Mouse (Mus musculus) CH12.LX (cell line): ENCODE measurements around the gene Tbc1d22b. TPM values are rescaled to one million over a fixed set of nuclear protein-coding genes. Genes with fewer than 3 reads are reported as not detected.

ENCODE experiments used
- DNase-seq: peaks from one replicate; pipeline ENCODE4 v3.0.0-alpha.2; 2013; ENCODE audit errors: extremely low read depth
- H3K27ac ChIP-seq: 2 replicates; pipeline ENCODE4 v1.5.1; 2012; ENCODE audit warnings: low read depth, mild to moderate bottlenecking, control low read depth, moderate library complexity; ENCODE audit not compliant: insufficient read depth
- H3K27me3 ChIP-seq: replicated peaks from 2 replicates; pipeline ENCODE3; 2012; ENCODE audit warnings: inconsistent platforms
- H3K36me3 ChIP-seq, 2 experiments: replicated peaks in 1 of 2; 2 replicates each; pipeline versions ENCODE3 to v1.6.1; 2012; ENCODE audit warnings: inconsistent platforms in 1 of 2, low read length in 1 of 2, mild to moderate bottlenecking in 1 of 2, mixed read lengths in 1 of 2, moderate library complexity in 1 of 2; ENCODE audit not compliant: control insufficient read depth in 1 of 2, insufficient read depth in 1 of 2
- H3K4me1 ChIP-seq, 2 experiments: 2 replicates each; pipeline ENCODE4 v1.6.1; 2012; ENCODE audit warnings: inconsistent platforms in 1 of 2, moderate library complexity in 1 of 2; ENCODE audit not compliant: insufficient read depth in 2 of 2, control insufficient read depth in 1 of 2
- H3K4me2 ChIP-seq: 2 replicates; pipeline ENCODE4 v1.6.1; 2012; ENCODE audit warnings: low read depth, mild to moderate bottlenecking, control low read depth; ENCODE audit not compliant: poor library complexity, insufficient read depth, severe bottlenecking
- H3K4me3 ChIP-seq, 3 experiments: fragments of 150-350 bp in 1 of 3; sonication (generic) in 1 of 3; replicated peaks in 1 of 3; 2 replicates each; pipeline versions ENCODE3 to v1.5.1; 2011 to 2012; ENCODE audit warnings: low read depth in 2 of 3, low read length in 2 of 3, mild to moderate bottlenecking in 2 of 3, moderate library complexity in 2 of 3, control low read depth in 1 of 3, improper control_type of control experiment in 1 of 3, inconsistent platforms in 1 of 3, mixed read lengths in 1 of 3; ENCODE audit not compliant: poor library complexity in 1 of 3
- H3K79me2 ChIP-seq: replicated peaks from 2 replicates; pipeline ENCODE4 v1.6.1; 2012; ENCODE audit warnings: mild to moderate bottlenecking, moderate library complexity; ENCODE audit not compliant: control insufficient read depth, poor library complexity, insufficient read depth, severe bottlenecking; ENCODE audit errors: extremely low read depth
- H3K9ac ChIP-seq: 2 replicates; pipeline ENCODE4 v1.6.1; 2012; ENCODE audit warnings: low read depth, mild to moderate bottlenecking, control low read depth, moderate library complexity; ENCODE audit not compliant: insufficient read depth
- H3K9me3 ChIP-seq: replicated peaks from 2 replicates; pipeline ENCODE3; 2012; ENCODE audit warnings: low read length, inconsistent platforms, mixed read lengths
- CHD2 ChIP-seq: IDR thresholded peaks from 2 replicates; pipeline ENCODE4 v1.6.1; 2011; ENCODE audit warnings: low read length, improper control_type of control experiment
- EP300 ChIP-seq: IDR thresholded peaks from 2 replicates; pipeline ENCODE4 v1.6.1; 2011; ENCODE audit warnings: low read length, improper control_type of control experiment
- ETS1 ChIP-seq: conservative IDR thresholded peaks from 2 replicates; pipeline ENCODE4 v1.6.1; 2012; ENCODE audit warnings: low read depth, mild to moderate bottlenecking, inconsistent platforms, low read length, improper control_type of control experiment, moderate library complexity
- GABPA ChIP-seq: IDR thresholded peaks from 2 replicates; pipeline ENCODE4 v1.6.1; 2012; ENCODE audit warnings: low read depth, low read length, improper control_type of control experiment, inconsistent platforms; ENCODE audit not compliant: insufficient replicate concordance
- HCFC1 ChIP-seq: IDR thresholded peaks from 2 replicates; pipeline ENCODE4 v1.6.1; 2012; ENCODE audit warnings: low read depth, mild to moderate bottlenecking, inconsistent platforms, low read length, improper control_type of control experiment
- JUN ChIP-seq: IDR thresholded peaks from 2 replicates; pipeline ENCODE4 v1.6.1; 2011; ENCODE audit warnings: low read depth, mild to moderate bottlenecking, low read length, improper control_type of control experiment, moderate library complexity; ENCODE audit not compliant: insufficient read depth
- JUND ChIP-seq: conservative IDR thresholded peaks from 2 replicates; pipeline ENCODE4 v1.6.1; 2011; ENCODE audit warnings: low read depth, low read length, improper control_type of control experiment
- MAX ChIP-seq: IDR thresholded peaks from 2 replicates; pipeline ENCODE4 v1.6.1; 2011; ENCODE audit warnings: low read length, improper control_type of control experiment
- MAZ ChIP-seq: IDR thresholded peaks from 2 replicates; pipeline ENCODE4 v1.6.1; 2012; ENCODE audit warnings: low read depth, mild to moderate bottlenecking, inconsistent platforms, low read length, improper control_type of control experiment, moderate library complexity
- MEF2A ChIP-seq: IDR thresholded peaks from 2 replicates; pipeline ENCODE4 v1.6.1; 2014; ENCODE audit warnings: low read depth, mild to moderate bottlenecking, inconsistent platforms, low read length, improper control_type of control experiment, borderline replicate concordance
- NELFE ChIP-seq: IDR thresholded peaks from 2 replicates; pipeline ENCODE4 v1.6.1; 2011; ENCODE audit warnings: low read depth, low read length, improper control_type of control experiment
- NRF1 ChIP-seq: IDR thresholded peaks from 2 replicates; pipeline ENCODE4 v1.6.1; 2014; ENCODE audit warnings: low read depth, mild to moderate bottlenecking, inconsistent platforms, low read length, improper control_type of control experiment, moderate library complexity
- PAX5 ChIP-seq: IDR thresholded peaks from 2 replicates; pipeline ENCODE4 v1.6.1; 2012; ENCODE audit warnings: low read length, inconsistent platforms, mixed read lengths
- POLR2A ChIP-seq: IDR thresholded peaks from 2 replicates; pipeline ENCODE4 v1.6.1; 2011; ENCODE audit warnings: low read depth, mild to moderate bottlenecking, improper control_type of control experiment, low read length
- RAD21 ChIP-seq: IDR thresholded peaks from 2 replicates; pipeline ENCODE4 v1.6.1; 2011; ENCODE audit warnings: low read depth, mild to moderate bottlenecking, low read length, improper control_type of control experiment, moderate library complexity
- RCOR1 ChIP-seq: conservative IDR thresholded peaks from 2 replicates; pipeline ENCODE4 v1.6.1; 2012; ENCODE audit warnings: low read depth, mild to moderate bottlenecking, inconsistent platforms, low read length, improper control_type of control experiment
- SMC3 ChIP-seq: IDR thresholded peaks from 2 replicates; pipeline ENCODE4 v1.6.1; 2011; ENCODE audit warnings: low read depth, low read length, improper control_type of control experiment
- TBP ChIP-seq: conservative IDR thresholded peaks from 2 replicates; pipeline ENCODE4 v1.6.1; 2011; ENCODE audit warnings: low read depth, low read length, improper control_type of control experiment
- TCF12 ChIP-seq: IDR thresholded peaks from 2 replicates; pipeline ENCODE4 v1.6.1; 2014; ENCODE audit warnings: low read depth, mild to moderate bottlenecking, inconsistent platforms, low read length, improper control_type of control experiment
- USF1 ChIP-seq: IDR thresholded peaks from 2 replicates; pipeline ENCODE4 v1.6.1; 2014; ENCODE audit warnings: low read depth, mild to moderate bottlenecking, inconsistent platforms, low read length, improper control_type of control experiment
- USF2 ChIP-seq: conservative IDR thresholded peaks from 2 replicates; pipeline ENCODE4 v1.6.1; 2011; ENCODE audit warnings: low read depth, low read length, improper control_type of control experiment
- ZC3H11A ChIP-seq: IDR thresholded peaks from 2 replicates; pipeline ENCODE4 v1.6.1; 2012; ENCODE audit warnings: low read depth, mild to moderate bottlenecking, inconsistent platforms, low read length, improper control_type of control experiment
- ZKSCAN1 ChIP-seq: IDR thresholded peaks from 2 replicates; pipeline ENCODE4 v1.6.1; 2012; ENCODE audit warnings: low read depth, inconsistent platforms, low read length, improper control_type of control experiment, borderline replicate concordance
- ZNF384 ChIP-seq: IDR thresholded peaks from 2 replicates; pipeline ENCODE4 v1.6.1; 2012; ENCODE audit warnings: low read depth, low read length, improper control_type of control experiment, inconsistent platforms
- dilution Hi-C: fragments of 300-500 bp; cut with MboI; formaldehyde crosslinking; loops from 2 replicates; pipeline ENCODE4 v1.14.3; 2020; ENCODE audit warnings: low sequenced_read_pairs; ENCODE audit not compliant: extremely low pct_unique_long_range_greater_than_20kb, extremely low pct_ligation_motif_present
- in situ Hi-C: fragments of 300-500 bp; cut with MboI; formaldehyde crosslinking; loops from 3 replicates; pipeline ENCODE4 v1.14.3; 2019; ENCODE audit warnings: low sequenced_read_pairs, low pct_ligation_motif_present, low pct_unique_long_range_greater_than_20kb, mixed read lengths
- polyA plus RNA-seq: library from polyadenylated mRNA; unstranded; fragments of >175 nt; gene quantifications from 2 replicates; pipeline ENCODE4 v1.2.1, GENCODE M21; 2012; ENCODE audit warnings: low read depth; ENCODE audit not compliant: insufficient read length
- total RNA-seq, 2 experiments: library from RNA; depleted of rRNA; stranded (reverse); fragments of 300-350 nt in 1 of 2; fragments of >200 nt in 1 of 2; gene quantifications; 2 replicates each; pipeline ENCODE4 v1.2.3; 2012 to 2014

Gene Tbc1d22b
- total and polyA plus RNA-seq, 3 experiments: 3.8 to 17.3 (median 6.6) TPM

- dilution Hi-C loops: no loop called here
- in situ Hi-C loops: no loop called here
- no peaks in the 10 kb centered on the region for H3K9me3 ChIP-seq
- no peak overlapping the region for H3K4me2 ChIP-seq
- H3K27me3 ChIP-seq: no peaks in the 10 kb centered on the region
- H3K4me3 ChIP-seq: no peak overlapping the region
- TF ChIP-seq NRF1: no peak
- no peak for TF ChIP-seq MAX
- TF ChIP-seq ZKSCAN1: no peak
- no peak for TF ChIP-seq USF2
- TF ChIP-seq EP300: no peak
- no peak for TF ChIP-seq MEF2A
- no peak for TF ChIP-seq ZC3H11A
- TF ChIP-seq GABPA: no peak
- TF ChIP-seq MAZ: no peak
- TF ChIP-seq RCOR1: no peak
- no peak for TF ChIP-seq JUND
- no peak for TF ChIP-seq JUN
- TF ChIP-seq PAX5: no peak
- no peak for DNase-seq
- H3K79me2 ChIP-seq: no peaks in the 10 kb centered on the region
- peaks cover 25 to 60% of the 10 kb centered on the region in 2 experiments for H3K36me3 ChIP-seq
- peaks cover 0 to 30% of the 10 kb centered on the region in 2 experiments; a peak in 2 of 4 replicates for H3K4me1 ChIP-seq
- no peak overlapping the region for H3K9ac ChIP-seq
- no peak overlapping the region for H3K27ac ChIP-seq
These were observed 35.9 kb downstream of the Tbc1d22b start for GRCm38 (mm10) chr17:29585446-29585845.

DNA sequence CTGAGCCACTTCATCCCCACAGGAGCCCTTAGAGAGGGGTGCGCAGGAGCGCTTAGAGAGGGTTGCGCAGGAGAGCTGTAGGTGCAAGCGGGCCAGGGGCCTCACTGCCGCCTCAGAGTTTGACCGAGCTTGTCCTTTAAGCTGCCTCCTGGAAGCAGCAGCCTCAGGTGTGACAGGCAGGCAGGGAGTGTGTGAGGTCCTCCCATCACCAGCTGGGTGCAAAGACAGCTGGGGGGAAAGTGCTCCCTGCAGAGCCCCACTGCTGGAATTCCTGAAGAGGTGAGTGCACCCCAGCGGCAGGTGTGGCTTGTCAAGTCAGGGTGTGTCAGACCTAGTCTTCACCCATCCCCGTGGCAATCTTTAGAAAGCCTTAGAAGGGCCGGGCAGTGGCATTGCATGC, 37.3 kb downstream of the Tbc1d22b start:
- no peak for DNase-seq
- in situ Hi-C loops: no loop called here
- H3K79me2 ChIP-seq: no peaks in the 10 kb centered on the region
- dilution Hi-C loops: no loop called here
- peaks cover 18 to 59% of the 10 kb centered on the region in 2 experiments for H3K36me3 ChIP-seq
- H3K9ac ChIP-seq: no peak overlapping the region
- no peak overlapping the region for H3K27ac ChIP-seq
- no peaks in the 10 kb centered on the region for H3K27me3 ChIP-seq
- no peak overlapping the region for H3K4me2 ChIP-seq
- no peak for TF ChIP-seq MAZ
- no peak for TF ChIP-seq MAX
- TF ChIP-seq HCFC1: no peak
- no peak for TF ChIP-seq USF2
- TF ChIP-seq CHD2: no peak
- no peak for TF ChIP-seq TCF12
- no peak for TF ChIP-seq JUND
- no peak for TF ChIP-seq USF1
- no peak for TF ChIP-seq SMC3
- TF ChIP-seq NRF1: no peak
- TF ChIP-seq POLR2A: no peak
- TF ChIP-seq TBP: no peak
- TF ChIP-seq RAD21: no peak
- no peak for TF ChIP-seq ZKSCAN1
- TF ChIP-seq RCOR1: no peak
- TF ChIP-seq GABPA: no peak
- TF ChIP-seq NELFE: no peak
- no peak for TF ChIP-seq ETS1
- TF ChIP-seq ZNF384: no peak
- no peaks in the 10 kb centered on the region for H3K9me3 ChIP-seq
- H3K4me3 ChIP-seq: no peak overlapping the region
- H3K4me1 ChIP-seq: peaks cover 0 to 30% of the 10 kb centered on the region in 2 experiments; a peak in 2 of 4 replicates
